ENCODE assay signal across 21 mouse cellular contexts in the genomic region with DNA sequence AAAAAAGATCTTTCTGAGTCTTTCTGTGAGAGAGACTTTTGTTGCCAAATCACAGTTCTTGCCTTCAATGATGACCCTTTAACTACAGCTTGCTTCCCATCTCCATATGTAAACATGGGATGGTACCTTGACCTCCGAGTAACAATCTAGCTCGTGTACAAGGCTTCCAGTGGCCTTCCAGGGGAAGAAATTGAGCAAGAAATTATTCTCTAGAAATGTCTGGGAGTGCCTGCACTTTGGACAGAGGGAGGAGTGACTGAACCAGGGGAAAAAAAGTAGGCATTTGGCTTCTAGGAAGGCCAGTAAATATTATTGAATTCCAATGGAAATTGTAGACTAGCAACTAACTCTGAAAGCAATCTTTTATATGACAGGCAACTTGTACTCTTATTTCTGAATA.
DNase-seq lines count a peak whose midpoint lies in the region; ATAC-seq and TF ChIP-seq lines count a peak whose summit lies in the region.
"Had no signal": no experiment of that assay in that cellular context is flagged by ENCODE, and none has a peak within 500 bp of the region (broad histone marks: within the 10 kb centered on the region; RNA-seq: fewer than 3 reads in every experiment).

No protein-coding gene starts in this region.

- no peak for TF ChIP-seq CTCF in kidney, adult 2 months (conservative IDR thresholded peaks at IDR 0.05; ENCODE audit: insufficient read depth, insufficient read length, low read depth, low read length)

- H3K4me1 ChIP-seq in kidney, adult 2 months (ENCODE audit: control insufficient read depth, insufficient read depth, low read length), result no peaks in the 10 kb centered on the region; the same call in 1 of the 2 replicates
- peaks cover 18% of the 10 kb centered on the region for H3K4me1 ChIP-seq in midbrain, embryonic 11.5 days (ENCODE audit: control insufficient read depth, insufficient read depth, low read length)
- H3K4me1 ChIP-seq in midbrain, embryonic 16.5 days (ENCODE audit: control insufficient read depth, insufficient read depth, low read length), result peaks cover 17% of the 10 kb centered on the region
- H3K4me1 ChIP-seq in embryonic facial prominence, embryonic 10.5 days, result peaks cover 19% of the 10 kb centered on the region

- no peaks in the 10 kb centered on the region for H3K27me3 ChIP-seq in kidney, adult 2 months (replicated peaks; ENCODE audit: control insufficient read depth, insufficient read depth, low read length)
- H3K27me3 ChIP-seq in midbrain, embryonic 11.5 days (ENCODE audit: control insufficient read depth, insufficient read depth, low read length), result no peaks in the 10 kb centered on the region
- no peaks in the 10 kb centered on the region for H3K27me3 ChIP-seq in midbrain, embryonic 16.5 days (ENCODE audit: control insufficient read depth, insufficient read depth, low read depth, low read length)
- H3K27me3 ChIP-seq in embryonic facial prominence, embryonic 10.5 days (replicated peaks; ENCODE audit: low read depth, poor library complexity, severe bottlenecking), result no peaks in the 10 kb centered on the region
- H3K27me3 ChIP-seq: CH12.LX; forebrain, embryonic 13.5 days; heart, embryonic 13.5 days; Patski had no signal

- no peaks in the 10 kb centered on the region for H3K36me3 ChIP-seq in kidney, adult 2 months (ENCODE audit: control insufficient read depth, insufficient read depth, low read length)
- H3K36me3 ChIP-seq in midbrain, embryonic 11.5 days (ENCODE audit: control insufficient read depth, insufficient read depth, low read length), result no peaks in the 10 kb centered on the region
- H3K36me3 ChIP-seq in midbrain, embryonic 16.5 days (ENCODE audit: control insufficient read depth, insufficient read depth, low read length), result no peaks in the 10 kb centered on the region
- H3K36me3 ChIP-seq in embryonic facial prominence, embryonic 10.5 days (replicated peaks), result no peaks in the 10 kb centered on the region
- H3K36me3 ChIP-seq: heart, embryonic 13.5 days had no signal

- H3K9ac ChIP-seq in midbrain, embryonic 11.5 days (ENCODE audit: low read length), result no peak overlapping the region
- no peak overlapping the region for H3K9ac ChIP-seq in midbrain, embryonic 16.5 days (ENCODE audit: low read depth, low read length)
- H3K9ac ChIP-seq: forebrain, embryonic 13.5 days; forebrain, postnatal 0 days; heart, embryonic 13.5 days had no signal

- no peak overlapping the region for H3K4me3 ChIP-seq in kidney, adult 2 months (ENCODE audit: insufficient read depth, low read depth, low read length)
- H3K4me3 ChIP-seq in midbrain, embryonic 11.5 days (ENCODE audit: low read depth, low read length), result no peak overlapping the region
- H3K4me3 ChIP-seq in midbrain, embryonic 16.5 days (ENCODE audit: low read depth, low read length), result no peak overlapping the region
- no peak overlapping the region for H3K4me3 ChIP-seq in embryonic facial prominence, embryonic 10.5 days
- H3K4me3 ChIP-seq: forebrain, embryonic 13.5 days; gastrocnemius, adult 2 months; heart, embryonic 13.5 days had no signal

- peak; percentile 83 for DNase-seq in kidney, adult 2 months
- no peak for DNase-seq in kidney, postnatal 10 days
- peak; percentile 8 for DNase-seq in midbrain, embryonic 11.5 days (ENCODE audit: low spot score, missing footprints)
- DNase-seq in kidney, postnatal 14 days, result peak; percentile 30
- no peak for DNase-seq in embryonic facial prominence, embryonic 10.5 days (ENCODE audit: low spot score)
- no peak for DNase-seq in heart, adult 11 months
- DNase-seq: adrenal gland, adult 2 months; adrenal gland, postnatal 25 days; cerebellum, adult 18-20 months; cerebellum, adult 9-11 months; cerebellum, postnatal 36 days; forebrain, postnatal 0 days; gastrocnemius, adult 2 months; gastrocnemius, postnatal 25 days; heart, postnatal 36 days had no signal

- peak overlapping the region; percentile 29; the same call in 1 of the 2 replicates for H3K27ac ChIP-seq in kidney, adult 2 months (ENCODE audit: insufficient read depth, low read depth, low read length)
- H3K27ac ChIP-seq in midbrain, embryonic 11.5 days (ENCODE audit: low read depth, low read length), result no peak overlapping the region
- no peak overlapping the region for H3K27ac ChIP-seq in midbrain, embryonic 16.5 days (ENCODE audit: low read length)
- H3K27ac ChIP-seq in embryonic facial prominence, embryonic 10.5 days (replicated peaks), result no peak overlapping the region
- H3K27ac ChIP-seq: forebrain, embryonic 13.5 days; gastrocnemius, adult 2 months; heart, embryonic 13.5 days had no signal

- no peak for TF ChIP-seq POLR2A in kidney, adult 2 months (IDR thresholded peaks at IDR 0.05; ENCODE audit: low read depth, low read length)

- 56% methylated on average over 2 of the region's 2 CpGs for WGBS in kidney, adult 2 months
- 70% methylated on average over 2 of the region's 2 CpGs for WGBS in midbrain, embryonic 11.5 days
- 83% methylated on average over 2 of the region's 2 CpGs for WGBS in midbrain, embryonic 16.5 days
- 83% methylated on average over 2 of the region's 2 CpGs for WGBS in embryonic facial prominence, embryonic 10.5 days

- no peak for ATAC-seq in midbrain, embryonic 11.5 days (ENCODE audit: low FRiP score)
- ATAC-seq in midbrain, embryonic 16.5 days, result no peak
- ATAC-seq: activated CD4-positive, CD25-positive, alpha-beta regulatory T cell, adult 4 months; forebrain, embryonic 13.5 days; forebrain, postnatal 0 days; Patski had no signal

- no peak overlapping the region for H3K4me2 ChIP-seq in midbrain, embryonic 11.5 days
- no peak overlapping the region for H3K4me2 ChIP-seq in midbrain, embryonic 16.5 days (ENCODE audit: low read length)
- H3K4me2 ChIP-seq: forebrain, embryonic 13.5 days; heart, embryonic 13.5 days had no signal

- no peaks in the 10 kb centered on the region for H3K9me3 ChIP-seq in midbrain, embryonic 11.5 days (ENCODE audit: control insufficient read depth, low read length)
- no peaks in the 10 kb centered on the region for H3K9me3 ChIP-seq in midbrain, embryonic 16.5 days (replicated peaks; ENCODE audit: control insufficient read depth, low read length, poor library complexity, severe bottlenecking)
- no peaks in the 10 kb centered on the region for H3K9me3 ChIP-seq in embryonic facial prominence, embryonic 10.5 days
- H3K9me3 ChIP-seq: forebrain, embryonic 13.5 days; heart, embryonic 13.5 days had no signal

Comparison
In these comparisons a context has a peak if more than half of its experiments do, and no peak if none do; other contexts are left out.
1. DNase-seq: peak in kidney, adult 2 months (single experiment), midbrain, embryonic 11.5 days (single experiment) and kidney, postnatal 14 days (single experiment); none in kidney, postnatal 10 days (single experiment), embryonic facial prominence, embryonic 10.5 days (single experiment) and heart, adult 11 months (single experiment).